Mouse (Mus musculus) urinary bladder, postnatal 14 days (tissue): Measurements from ENCODE around the gene Tenm4.

ENCODE experiments used
- DNase-seq: peaks from one replicate; pipeline ENCODE4 v3.0.0; 2021; ENCODE audit warnings: low spot score

Gene Tenm4

GRCm38 (mm10) chr7:96203812-96204560 lies 32.9 kb downstream of the Tenm4 start:
- no peak for DNase-seq

GRCm38 (mm10) chr7:96204809-96205350 lies 33.8 kb downstream of the Tenm4 start:
- DNase-seq: no peak

- DNase-seq: no peak
These were observed 36.0 kb downstream of the Tenm4 start for GRCm38 (mm10) chr7:96207071-96207470.

- peak; percentile 25 for DNase-seq
These were observed 38.9 kb downstream of the Tenm4 start for GRCm38 (mm10) chr7:96209783-96210524.

- DNase-seq: peak; percentile 23
These were observed 39.7 kb downstream of the Tenm4 start for GRCm38 (mm10) chr7:96210525-96211369.

- DNase-seq: no peak
These were observed 40.6 kb downstream of the Tenm4 start for GRCm38 (mm10) chr7:96211618-96212021.

GRCm38 (mm10) chr7:96212224-96212591 lies 41.2 kb downstream of the Tenm4 start:
- DNase-seq: no peak

- DNase-seq: peak; percentile 43
These were observed 41.8 kb downstream of the Tenm4 start for GRCm38 (mm10) chr7:96212592-96213541.

GRCm38 (mm10) chr7:96213741-96214140 lies 42.7 kb downstream of the Tenm4 start:
- DNase-seq: no peak

GRCm38 (mm10) chr7:96214876-96215275 lies 43.8 kb downstream of the Tenm4 start:
- no peak for DNase-seq

- DNase-seq: no peak
These were observed 45.0 kb downstream of the Tenm4 start for GRCm38 (mm10) chr7:96215894-96216509.

GRCm38 (mm10) chr7:96219386-96219785 lies 48.3 kb downstream of the Tenm4 start:
- DNase-seq: no peak

GRCm38 (mm10) chr7:96220647-96221046 lies 49.6 kb downstream of the Tenm4 start:
- no peak for DNase-seq

- no peak for DNase-seq
These were observed 51.5 kb downstream of the Tenm4 start for GRCm38 (mm10) chr7:96222569-96222968.

- DNase-seq: no peak
These were observed 57.7 kb downstream of the Tenm4 start for GRCm38 (mm10) chr7:96228562-96229268.

GRCm38 (mm10) chr7:96230006-96230719 lies 59.1 kb downstream of the Tenm4 start:
- no peak for DNase-seq

GRCm38 (mm10) chr7:96230720-96231241 lies 59.7 kb downstream of the Tenm4 start:
- no peak for DNase-seq

- no peak for DNase-seq
These were observed 64.8 kb downstream of the Tenm4 start for GRCm38 (mm10) chr7:96235847-96236246.

- DNase-seq: no peak
These were observed 69.6 kb downstream of the Tenm4 start for GRCm38 (mm10) chr7:96240661-96241060.
